Mouse (Mus musculus): ENCODE data around the gene Gm20708.

GRCm38 (mm10) chr11:117886000-117886399 lies 76.5 kb downstream of the Gm20708 start:
- TF ChIP-seq CTCF (IDR thresholded peaks at IDR 0.05; ENCODE audit: low read depth), result no peak
- no peak for TF ChIP-seq EP300 (IDR thresholded peaks at IDR 0.05; ENCODE audit: low read depth)
